Mouse (Mus musculus) fat pad, adult 2 months (tissue): ENCODE results near the gene Vmn1r181.
"Not testable (repeated sequence)": the region's sequence is repeated elsewhere in the genome, so short reads cannot be mapped to it uniquely, and the experiment has no call there.

Experiments used
- DNase-seq: peaks from one replicate; pipeline ENCODE4 v3.0.0-alpha.2; 2011; ENCODE audit warnings: low read depth, low spot score; ENCODE audit errors: extremely low read depth

The Vmn1r181 gene

GRCm38 (mm10) chr7:23974315-23974714 lies at the start of gene Vmn1r181:
TSS of gene Vmn1r181 (plus strand) at chr7:23974615.
- DNase-seq, result not testable (repeated sequence)

- no peak for DNase-seq
These were observed 47.7 kb upstream of the Vmn1r181 start, which contains the start of gene Vmn1r179 for GRCm38 (mm10) chr7:23926678-23927077. TSS of gene Vmn1r179 (plus strand) at chr7:23926978.

DNA sequence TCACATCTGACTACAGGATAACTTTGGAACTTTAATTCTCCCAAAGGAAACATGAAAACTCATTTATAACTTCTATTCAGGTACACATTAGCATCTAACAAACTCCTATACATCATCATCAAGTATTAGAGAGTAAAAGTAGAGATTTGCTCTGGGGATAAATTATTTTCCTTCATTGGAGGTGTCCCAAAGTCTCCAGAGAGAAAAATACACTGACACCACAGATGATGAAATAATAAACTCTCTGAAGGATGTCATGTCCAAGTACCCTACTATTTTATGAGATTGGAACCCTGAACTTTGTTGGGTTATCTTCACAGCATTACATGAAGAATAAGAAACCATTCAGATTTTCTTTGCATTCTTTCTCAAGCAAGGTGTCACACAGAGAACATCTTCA lies 24.1 kb upstream of the Vmn1r181 start, which contains the start of gene Vmn1r180:
TSS of gene Vmn1r180 (plus strand) at position 301 of the 400 bp plus-strand sequence.
- DNase-seq, result no peak

DNA sequence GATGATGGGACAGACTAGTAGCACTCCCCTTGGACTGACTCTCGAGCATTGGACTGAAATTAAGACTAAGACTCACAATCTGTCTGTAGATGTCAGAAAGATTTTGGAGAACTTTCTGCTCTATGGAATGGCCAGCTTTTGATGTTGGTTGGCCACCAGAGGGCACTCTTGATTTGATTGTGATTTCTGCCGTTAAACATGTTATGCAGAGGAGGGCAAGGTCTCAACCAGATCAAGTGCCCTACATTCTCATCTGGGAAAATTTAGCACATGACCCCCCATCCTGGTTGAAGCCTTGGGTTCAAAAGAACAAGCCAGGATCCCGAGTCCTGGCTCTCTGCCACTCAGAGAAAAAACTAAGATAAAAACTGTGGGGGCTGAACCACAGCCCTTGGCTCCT lies 6.4 kb upstream of the Vmn1r181 start:
- DNase-seq, result not testable (repeated sequence)

- DNase-seq, result no peak
These were observed 27.0 kb downstream of the Vmn1r181 start, which contains the start of gene V1rd19 for GRCm38 (mm10) chr7:24001391-24001790. TSS of gene V1rd19 (plus strand) at chr7:24001691.
